Comparison of ENCODE assay signal across 7 mouse cellular contexts in the genomic region with DNA sequence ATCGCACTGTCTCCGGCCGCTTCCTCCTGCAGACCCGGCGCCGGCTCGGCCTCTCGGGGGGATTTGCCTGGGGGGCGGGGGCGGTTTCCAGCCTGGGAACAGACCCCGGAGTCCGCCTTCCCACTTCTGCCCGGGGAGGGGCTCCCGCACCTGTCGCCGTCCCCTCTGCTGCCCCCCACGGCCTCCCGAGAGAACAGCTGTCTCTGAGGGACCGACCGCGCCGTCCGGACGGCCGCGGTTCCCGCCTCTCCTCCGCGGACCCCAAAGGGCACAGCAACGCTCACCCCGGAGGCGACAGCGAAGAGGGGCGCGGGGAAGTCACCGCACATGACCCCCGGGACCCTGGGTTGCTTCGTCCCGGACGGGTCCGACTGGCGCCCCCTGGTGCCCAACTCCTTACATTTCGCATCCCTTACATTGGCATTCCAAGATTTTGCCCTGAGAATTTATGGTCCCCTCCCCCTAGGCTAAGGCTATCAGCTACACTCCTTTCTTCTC. TPM values are rescaled to one million over a fixed set of nuclear protein-coding genes. Genes with fewer than 3 reads are reported as not detected.
DNase-seq lines count a peak whose midpoint lies in the region; ATAC-seq lines count a peak whose summit lies in the region.

No protein-coding gene starts in this region.

- intact Hi-C loops in left cerebral cortex, postnatal 25 days (cut with DNase I), result no loop called here

- no peaks in the 10 kb centered on the region for H3K36me3 ChIP-seq in forebrain, embryonic 11.5 days (ENCODE audit: control insufficient read depth, insufficient read depth, low read length)
- H3K36me3 ChIP-seq in megakaryocyte, embryonic 14.5 days (replicated peaks; ENCODE audit: low read length), result no peaks in the 10 kb centered on the region

- H3K9me3 ChIP-seq in forebrain, embryonic 11.5 days (ENCODE audit: control insufficient read depth, low read length), result no peaks in the 10 kb centered on the region
- H3K9me3 ChIP-seq in megakaryocyte, embryonic 14.5 days, result no peaks in the 10 kb centered on the region

- no peak overlapping the region for H3K27ac ChIP-seq in brown adipose tissue, adult 24 weeks (replicated peaks; ENCODE audit: low read depth, low read length)
- no peak overlapping the region for H3K27ac ChIP-seq in forebrain, embryonic 11.5 days (ENCODE audit: low read depth, low read length)

- H3K27me3 ChIP-seq in forebrain, embryonic 11.5 days (ENCODE audit: control insufficient read depth, insufficient read depth, low read length), result peaks cover 27% of the 10 kb centered on the region
- peaks cover 79% of the 10 kb centered on the region for H3K27me3 ChIP-seq in megakaryocyte, embryonic 14.5 days (replicated peaks)

- H3K4me2 ChIP-seq in forebrain, embryonic 11.5 days (ENCODE audit: low read depth, low read length, severe bottlenecking), result peak overlapping the region; percentile 98

- WGBS in forebrain, embryonic 11.5 days, result under 1% methylated on average over 37 of the region's 43 CpGs

- H3K4me1 ChIP-seq in brown adipose tissue, adult 24 weeks (ENCODE audit: control insufficient read depth, insufficient read depth, insufficient read length, low read length), result no peaks in the 10 kb centered on the region
- H3K4me1 ChIP-seq in forebrain, embryonic 11.5 days (replicated peaks; ENCODE audit: control insufficient read depth, insufficient read depth, low read length), result 0 out of 2 replicates have a peak, but pooled peaks cover 2% of the 10 kb centered on the region
- peaks cover 42% of the 10 kb centered on the region for H3K4me1 ChIP-seq in megakaryocyte, embryonic 14.5 days

- H3K4me3 ChIP-seq in brown adipose tissue, adult 24 weeks (ENCODE audit: insufficient read depth, low read depth, low read length), result peak overlapping the region; percentile 68
- H3K4me3 ChIP-seq in forebrain, embryonic 11.5 days (ENCODE audit: low read depth, low read length), result peak overlapping the region; percentile 64
- H3K4me3 ChIP-seq in megakaryocyte, embryonic 14.5 days (replicated peaks), result peak overlapping the region; percentile 93

- peak; percentile 75 for ATAC-seq in forebrain, embryonic 11.5 days (replicated peaks; ENCODE audit: low FRiP score)

- peak overlapping the region; percentile 50 for H3K9ac ChIP-seq in forebrain, embryonic 11.5 days (ENCODE audit: low read length)

- DNase-seq in Muller cell, postnatal 12 days (ENCODE audit: inconsistent ontology term), result peak; percentile 64
- DNase-seq in forebrain, embryonic 11.5 days (ENCODE audit: low spot score), result peak; percentile 90
- DNase-seq in heart, postnatal 4 days, result peak; percentile 67
- peak; percentile 26 to 33 for DNase-seq in left cerebral cortex, postnatal 25 days (ENCODE audit: low spot score in 2 of 2)
- DNase-seq in right cerebral cortex, postnatal 4 days, result peak; percentile 77

RNA-seq across cellular contexts. Expression of gene Erbb3, which starts 0.8 kb away (rescaled TPM):
- 1.3 and 2.0 TPM in 2 replicates for polyA plus RNA-seq in brown adipose tissue, adult 24 weeks (2012; ENCODE audit: insufficient read depth, insufficient read length, missing spikeins)
- 1.2 TPM in 2 replicates for polyA plus RNA-seq in forebrain, embryonic 11.5 days (2014; fragmentation: Nextera tagmentation; extraction: Ambion mirVana)
- total RNA-seq in heart, postnatal 4 days (2021), result 1 to 10 TPM; 7.1 to 8.2 TPM
- total RNA-seq in left cerebral cortex, postnatal 25 days (2021), result 1 to 10 TPM; 5.8 to 7.6 TPM
- 0.08 TPM in 1 of 2 replicates, not detected in the other for polyA plus RNA-seq in megakaryocyte, embryonic 14.5 days (2012; ENCODE audit: insufficient read depth, low replicate concordance)

RNA-seq across cellular contexts. Expression of gene Pa2g4, which starts 24.5 kb away (rescaled TPM):
- polyA plus RNA-seq in brown adipose tissue, adult 24 weeks (2012; ENCODE audit: insufficient read depth, insufficient read length, missing spikeins), result 36.0 and 56.8 TPM in 2 replicates
- polyA plus RNA-seq in forebrain, embryonic 11.5 days (2014; fragmentation: Nextera tagmentation; extraction: Ambion mirVana), result 249 and 269 TPM in 2 replicates
- total RNA-seq in heart, postnatal 4 days (2021), result 10 to 100 TPM; 81.9 to 82.5 TPM
- 10 to 100 TPM; 56.7 to 62.7 TPM for total RNA-seq in left cerebral cortex, postnatal 25 days (2021)
- 407 and 451 TPM in 2 replicates for polyA plus RNA-seq in megakaryocyte, embryonic 14.5 days (2012; ENCODE audit: insufficient read depth, low replicate concordance)

RNA-seq across cellular contexts. Expression of gene Rps26, which starts 36.3 kb away (rescaled TPM):
- polyA plus RNA-seq in brown adipose tissue, adult 24 weeks (2012; ENCODE audit: insufficient read depth, insufficient read length, missing spikeins), result 292 and 473 TPM in 2 replicates
- polyA plus RNA-seq in forebrain, embryonic 11.5 days (2014; fragmentation: Nextera tagmentation; extraction: Ambion mirVana), result 576 and 629 TPM in 2 replicates
- 100 to 1,000 TPM; 505 to 516 TPM for total RNA-seq in heart, postnatal 4 days (2021)
- 100 to 1,000 TPM; 235 to 247 TPM for total RNA-seq in left cerebral cortex, postnatal 25 days (2021)
- 3,363 and 5,964 TPM in 2 replicates for polyA plus RNA-seq in megakaryocyte, embryonic 14.5 days (2012; ENCODE audit: insufficient read depth, low replicate concordance)

RNA-seq across cellular contexts. Expression of gene Rpl41, which starts 41.1 kb away (rescaled TPM):
- 1,628 and 2,018 TPM in 2 replicates for polyA plus RNA-seq in brown adipose tissue, adult 24 weeks (2012; ENCODE audit: insufficient read depth, insufficient read length, missing spikeins)
- 3,049 and 3,079 TPM in 2 replicates for polyA plus RNA-seq in forebrain, embryonic 11.5 days (2014; fragmentation: Nextera tagmentation; extraction: Ambion mirVana)
- 1,000 to 10,000 TPM; 2,410 to 2,531 TPM for total RNA-seq in heart, postnatal 4 days (2021)
- 1,000 to 10,000 TPM; 1,545 to 1,604 TPM for total RNA-seq in left cerebral cortex, postnatal 25 days (2021)
- 1,477 and 10,817 TPM in 2 replicates for polyA plus RNA-seq in megakaryocyte, embryonic 14.5 days (2012; ENCODE audit: insufficient read depth, low replicate concordance)

RNA-seq across cellular contexts. Expression of gene Zc3h10, which starts 42.7 kb away (rescaled TPM):
- polyA plus RNA-seq in brown adipose tissue, adult 24 weeks (2012; ENCODE audit: insufficient read depth, insufficient read length, missing spikeins), result 4.7 TPM in 2 replicates
- 16.3 and 17.5 TPM in 2 replicates for polyA plus RNA-seq in forebrain, embryonic 11.5 days (2014; fragmentation: Nextera tagmentation; extraction: Ambion mirVana)
- total RNA-seq in heart, postnatal 4 days (2021), result 1 to 10 TPM; 6.9 to 8.3 TPM
- 10 to 100 TPM; 13.2 to 13.5 TPM for total RNA-seq in left cerebral cortex, postnatal 25 days (2021)
- 21.5 and 24.2 TPM in 2 replicates for polyA plus RNA-seq in megakaryocyte, embryonic 14.5 days (2012; ENCODE audit: insufficient read depth, low replicate concordance)

Comparison
In these comparisons a context has a peak if more than half of its experiments do, and no peak if none do; other contexts are left out.
1. DNase-seq: peak in every context shown above with its lines; median percentile 90 in forebrain, embryonic 11.5 days; 77 in right cerebral cortex, postnatal 4 days; 67 in heart, postnatal 4 days; 64 in Muller cell, postnatal 12 days; 30 in left cerebral cortex, postnatal 25 days.